Mouse (Mus musculus) CD4-positive helper T cell, adult 2 months (primary cell): ENCODE results near the gene B230217C12Rik.
"Not testable (repeated sequence)": the region's sequence is repeated elsewhere in the genome, so short reads cannot be mapped to it uniquely, and the experiment has no call there.

ENCODE experiments used
- DNase-seq: peaks from one replicate; pipeline ENCODE4 v3.0.0-alpha.2; 2012; ENCODE audit warnings: low read depth, missing footprints, low spot score

The B230217C12Rik gene

DNA sequence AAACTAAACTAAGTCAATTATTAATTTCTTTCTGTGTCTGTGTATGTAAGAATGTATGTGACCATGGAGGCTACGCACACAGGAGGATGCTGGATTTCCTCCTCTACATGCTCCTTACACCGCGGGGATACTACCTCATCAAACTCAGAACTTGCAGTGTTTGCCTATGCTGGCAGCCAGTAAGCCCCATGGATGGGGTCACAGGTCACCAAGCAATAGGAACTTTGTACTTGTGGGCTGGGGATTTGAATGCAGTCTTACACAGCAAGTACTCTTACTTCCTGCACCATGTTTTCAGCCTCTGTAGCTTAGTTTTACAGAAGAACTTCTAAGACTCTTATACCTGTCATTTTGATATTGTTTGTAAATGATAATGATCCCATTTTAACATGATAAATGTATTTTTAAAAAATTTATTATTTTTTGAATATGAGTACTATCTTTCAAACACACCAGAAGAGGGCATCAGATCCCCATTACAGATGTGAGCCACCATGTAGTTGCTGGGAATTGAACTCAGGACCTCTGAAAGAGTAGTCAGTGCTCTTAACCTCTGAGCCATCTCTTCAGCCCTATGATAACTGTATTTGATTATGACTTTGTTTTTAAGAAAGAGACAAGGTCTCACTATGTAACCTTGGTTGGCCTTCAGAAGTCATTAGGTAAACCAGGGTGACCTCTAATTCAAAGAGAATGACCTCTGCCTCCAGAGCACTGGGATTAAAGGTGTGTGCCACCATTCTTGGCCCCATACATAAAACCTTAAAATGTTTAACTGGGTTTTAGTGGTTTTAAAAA lies 25.7 kb downstream of the B230217C12Rik start:
- no peak for DNase-seq

DNA sequence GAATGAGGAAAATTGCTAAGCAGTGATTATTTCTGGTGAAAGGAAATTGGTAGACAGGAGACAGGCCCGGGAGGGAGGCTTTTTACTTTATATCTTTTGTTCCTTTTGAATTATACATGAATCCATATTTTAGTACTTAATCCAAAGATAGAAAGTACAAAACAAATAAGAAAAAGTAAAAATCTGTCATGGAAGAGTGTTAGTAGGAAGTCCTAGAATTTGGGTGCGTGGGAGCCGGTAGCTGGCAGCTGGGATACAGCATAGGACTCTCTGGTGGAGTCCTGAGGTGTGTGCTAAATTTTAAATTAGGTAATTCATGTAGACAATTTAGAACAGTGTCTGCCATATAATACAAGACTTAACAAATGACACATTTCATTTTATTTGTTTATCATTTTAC lies 27.0 kb downstream of the B230217C12Rik start:
- DNase-seq: no peak

DNA sequence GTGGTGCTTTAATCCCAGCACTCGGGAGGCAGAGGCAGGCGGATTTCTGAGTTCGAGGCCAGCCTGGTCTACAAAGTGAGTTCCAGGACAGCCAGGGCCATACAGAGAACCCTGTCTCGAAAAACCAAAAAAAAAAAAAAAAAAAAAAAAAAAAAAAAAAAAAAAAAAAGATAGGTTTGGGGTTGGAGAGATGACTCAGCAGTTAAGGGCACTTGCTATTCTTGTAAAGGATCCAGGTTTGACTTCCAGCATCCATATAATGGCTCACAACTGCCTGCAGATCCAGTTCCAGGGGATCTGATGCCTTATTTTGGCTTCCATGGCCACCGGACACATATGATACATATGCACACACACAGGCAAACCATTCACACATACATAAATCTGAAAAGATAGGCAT lies 31.8 kb downstream of the B230217C12Rik start:
- not testable (repeated sequence) for DNase-seq

DNA sequence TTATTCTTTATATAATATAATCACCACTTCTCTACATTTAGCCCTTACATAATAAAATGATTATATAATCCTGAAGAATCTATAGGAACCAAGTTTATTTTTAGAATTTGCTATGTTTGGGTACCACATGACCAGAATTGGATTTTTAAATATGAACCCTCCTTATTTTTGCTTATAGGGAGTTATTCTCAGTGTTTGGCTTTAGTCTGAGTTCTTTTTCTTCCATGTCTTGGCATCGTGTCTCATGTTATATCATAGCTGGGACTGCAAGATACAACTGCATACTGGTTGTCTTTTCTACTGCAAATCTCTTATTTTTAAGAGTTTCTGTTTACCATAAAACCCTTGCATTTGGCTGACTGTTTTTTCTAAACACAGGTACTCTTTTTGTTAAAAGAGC lies 33.8 kb downstream of the B230217C12Rik start:
- no peak for DNase-seq

DNA sequence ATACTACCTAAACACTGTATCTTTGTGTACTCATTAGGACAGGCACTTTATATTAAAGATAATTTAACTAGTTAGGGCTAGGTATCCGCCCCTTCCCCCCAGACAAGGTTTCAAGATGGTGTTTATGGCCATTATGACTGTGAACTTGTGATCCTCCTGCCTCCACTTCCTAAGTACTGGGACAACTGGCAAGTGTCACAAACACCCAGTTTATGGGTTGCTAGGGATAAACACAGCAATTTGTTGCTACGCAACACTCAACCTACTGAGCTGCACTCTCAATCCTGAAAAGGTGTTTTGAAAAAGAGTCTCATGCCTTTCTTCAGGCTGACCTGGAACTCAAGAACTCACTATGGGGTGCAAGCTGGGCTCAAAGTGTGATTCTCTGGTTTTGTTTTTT lies 36.8 kb downstream of the B230217C12Rik start:
- DNase-seq: no peak

DNA sequence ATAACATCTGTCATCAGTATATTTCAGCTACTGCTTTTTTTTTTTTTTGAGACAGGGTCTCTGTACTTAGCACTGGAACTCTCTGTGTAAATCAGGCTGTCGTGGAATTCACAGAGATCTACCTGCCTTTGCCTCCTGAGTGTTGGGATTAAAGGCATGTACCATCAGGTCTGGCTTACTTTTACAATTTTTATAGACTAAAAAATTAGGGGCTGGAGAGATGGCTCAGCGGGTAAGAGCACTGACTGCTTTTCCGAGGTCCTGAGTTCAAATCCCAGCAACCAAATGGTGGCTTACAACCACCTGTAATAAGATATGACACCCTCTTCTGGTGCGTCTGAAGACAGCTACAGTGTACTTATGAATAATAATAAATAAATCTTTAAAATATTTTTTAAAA lies 39.8 kb downstream of the B230217C12Rik start:
- no peak for DNase-seq

DNA sequence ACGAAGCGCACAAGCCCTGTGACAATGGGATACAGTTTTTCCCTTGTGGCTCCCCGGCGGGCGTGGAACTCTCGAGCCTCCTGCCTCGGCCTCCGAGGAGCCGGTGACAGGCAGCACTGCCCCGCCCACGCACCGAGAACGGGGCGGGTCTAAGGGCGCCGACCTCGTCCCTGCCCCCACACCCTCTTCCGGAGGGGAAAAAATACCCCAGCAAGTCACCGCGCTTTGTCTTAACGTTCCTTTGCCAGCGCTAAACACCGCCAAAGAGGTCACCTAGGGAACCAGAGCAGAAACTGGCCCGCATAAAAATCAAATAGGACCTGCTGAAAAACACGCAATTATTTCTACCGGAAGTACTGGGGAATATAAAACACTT lies 43.0 kb downstream of the B230217C12Rik start:
- DNase-seq: peak; percentile 92

DNA sequence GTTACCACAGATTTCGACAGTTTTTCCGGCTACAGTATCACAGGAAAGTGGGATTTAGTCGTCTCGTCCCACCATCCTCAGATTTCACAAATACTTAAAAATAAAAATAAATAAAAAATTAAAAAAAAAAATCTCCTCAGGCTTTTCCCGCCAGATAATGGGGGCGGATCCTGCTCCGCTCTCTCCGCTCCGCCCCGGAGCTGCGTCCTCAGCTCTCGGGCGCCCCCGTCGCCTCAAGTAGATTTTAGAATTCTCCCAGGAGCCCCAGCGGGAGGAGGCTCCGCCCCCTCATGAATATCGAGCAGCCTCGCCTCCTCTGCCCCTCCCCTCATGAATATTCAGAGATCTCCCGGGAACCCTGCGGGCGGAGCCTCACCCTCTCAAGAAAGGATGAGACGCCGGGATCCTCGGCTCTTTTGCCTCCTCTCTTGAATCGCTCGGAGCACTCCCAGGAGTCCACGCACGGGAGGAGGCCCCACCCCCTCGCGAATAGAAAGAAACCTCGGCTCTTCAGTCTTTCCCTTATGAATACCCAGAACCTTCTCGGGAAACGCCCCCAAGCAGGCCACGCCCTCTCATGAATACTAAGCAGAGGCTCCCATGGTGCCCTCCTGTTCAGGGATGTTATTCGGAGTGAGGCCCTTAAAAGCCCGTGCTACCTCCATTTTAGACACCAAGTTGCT lies 43.5 kb downstream of the B230217C12Rik start, which contains the start of gene Fbxo47:
TSS of gene Fbxo47 (minus strand) at position 237 of the 683 bp plus-strand sequence.
- peak; percentile 98 for DNase-seq

DNA sequence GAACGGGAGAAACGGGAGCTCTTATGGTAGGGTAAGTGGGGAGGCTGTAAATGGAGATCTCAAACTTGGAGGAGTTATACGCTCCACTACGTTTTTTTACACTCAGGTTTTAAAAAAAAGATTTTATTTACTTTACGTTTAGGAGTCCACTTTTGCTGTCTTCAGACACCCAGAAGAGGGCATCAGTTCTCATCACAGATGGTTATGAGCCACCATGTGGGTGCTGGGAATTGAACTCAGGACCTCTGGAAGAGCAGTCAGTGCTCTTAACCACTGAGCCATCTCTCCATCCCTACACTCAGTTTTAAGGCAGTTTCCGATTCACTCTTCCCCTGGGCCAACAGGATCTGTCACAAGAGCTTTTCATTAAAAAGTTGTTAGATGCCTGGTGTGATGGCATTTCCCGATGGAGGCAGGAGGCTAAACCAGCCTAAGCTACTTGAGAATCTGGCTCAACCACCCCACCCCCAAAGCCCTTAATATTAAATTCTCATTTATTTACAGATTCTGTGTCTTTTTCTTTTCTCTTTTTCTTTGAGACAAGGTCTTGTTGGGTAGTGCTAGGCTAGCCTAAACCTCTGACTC lies 44.1 kb downstream of the B230217C12Rik start:
- no peak for DNase-seq

DNA sequence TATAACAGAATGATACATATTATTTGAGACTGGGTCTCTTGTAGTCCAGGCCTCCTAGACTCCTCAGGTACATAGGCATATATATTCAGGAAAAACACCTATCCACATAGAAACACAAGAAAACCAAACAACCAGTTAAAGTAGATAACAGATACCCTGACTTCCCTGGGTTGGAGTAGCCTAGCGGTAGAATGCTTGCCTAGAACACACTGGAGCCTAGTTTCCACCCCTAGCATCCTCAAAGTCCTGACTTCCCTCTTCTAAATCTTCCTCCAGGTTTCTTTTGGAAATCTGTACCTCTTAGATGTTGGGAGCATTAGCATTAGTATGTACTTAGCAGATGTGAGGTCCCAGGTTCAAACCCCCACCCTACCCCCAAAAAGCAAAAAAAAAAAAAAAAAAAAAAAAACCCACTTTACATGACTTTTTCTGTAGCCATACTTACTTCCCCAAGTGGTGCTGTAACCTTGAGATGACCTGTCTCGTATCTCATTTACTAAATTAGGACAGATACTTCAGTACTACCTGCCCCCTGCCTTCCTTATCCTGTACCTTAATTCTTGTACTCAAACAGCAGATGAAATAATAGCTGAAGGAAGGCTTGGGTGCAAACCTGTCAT lies 44.8 kb downstream of the B230217C12Rik start:
- DNase-seq: no peak

DNA sequence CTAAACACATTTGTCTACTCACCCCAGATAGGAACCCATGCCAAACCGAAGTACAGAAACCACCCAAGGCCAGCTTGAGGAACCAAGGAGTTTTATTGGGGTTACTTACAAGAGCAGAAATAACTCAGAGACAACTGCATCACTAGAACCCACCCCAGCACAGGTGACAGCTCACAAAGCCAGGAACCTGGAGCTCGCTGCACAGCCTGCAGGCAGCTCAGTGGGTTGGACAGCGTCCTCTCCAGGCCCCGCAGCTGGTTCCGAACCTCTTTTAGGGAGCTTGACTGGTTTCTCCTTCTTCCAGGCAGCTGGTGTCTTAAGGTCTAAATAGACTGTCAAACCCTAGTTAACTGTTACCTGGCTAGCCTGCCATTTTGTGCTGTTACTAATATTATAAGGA lies 51.2 kb downstream of the B230217C12Rik start:
- no peak for DNase-seq
